Mouse (Mus musculus) cortical plate, adult 2 months (tissue): ENCODE measurements at regions not wholly inside any gene's neighbourhood (a gene's known extent, or its start where the extent isn't known, plus 50 kb on each side); places are given as distances from the start of the nearest gene placed in this dataset.

ENCODE experiments used
- CTCF ChIP-seq: fragments of 200-500 bp; IDR thresholded peaks from 2 replicates; pipeline ENCODE4 v1.5.1; 2011; ENCODE audit warnings: mild to moderate bottlenecking, control low read depth, low read length; ENCODE audit not compliant: insufficient read depth; ENCODE audit errors: extremely low read depth
- POLR2A ChIP-seq: fragments of 200-500 bp; IDR thresholded peaks from 2 replicates; pipeline ENCODE4 v1.6.1; 2011; ENCODE audit warnings: mild to moderate bottlenecking, low read length, control low read depth; ENCODE audit not compliant: insufficient read depth; ENCODE audit errors: extremely low read depth

GRCm38 (mm10) chr14:72002205-72003138 is 489.2 kb downstream of the Gm9195 start:
- TF ChIP-seq CTCF: no peak
- no peak for TF ChIP-seq POLR2A
